Mouse (Mus musculus) ES-E14 (cell line): Measurements from ENCODE around the gene Ap3b1.

ENCODE experiments used
- HCFC1 ChIP-seq: IDR thresholded peaks from 2 replicates; pipeline ENCODE4 v1.6.1; 2012; ENCODE audit warnings: low read length, inconsistent platforms, borderline replicate concordance; ENCODE audit not compliant: insufficient read depth
- ZC3H11A ChIP-seq: IDR thresholded peaks from 2 replicates; pipeline ENCODE4 v1.6.1; 2012; ENCODE audit warnings: low read depth, mild to moderate bottlenecking, inconsistent platforms, low read length, borderline replicate concordance
- ZNF384 ChIP-seq: IDR thresholded peaks from 2 replicates; pipeline ENCODE4 v1.6.1; 2012; ENCODE audit warnings: low read depth, low read length, inconsistent platforms

DNA sequence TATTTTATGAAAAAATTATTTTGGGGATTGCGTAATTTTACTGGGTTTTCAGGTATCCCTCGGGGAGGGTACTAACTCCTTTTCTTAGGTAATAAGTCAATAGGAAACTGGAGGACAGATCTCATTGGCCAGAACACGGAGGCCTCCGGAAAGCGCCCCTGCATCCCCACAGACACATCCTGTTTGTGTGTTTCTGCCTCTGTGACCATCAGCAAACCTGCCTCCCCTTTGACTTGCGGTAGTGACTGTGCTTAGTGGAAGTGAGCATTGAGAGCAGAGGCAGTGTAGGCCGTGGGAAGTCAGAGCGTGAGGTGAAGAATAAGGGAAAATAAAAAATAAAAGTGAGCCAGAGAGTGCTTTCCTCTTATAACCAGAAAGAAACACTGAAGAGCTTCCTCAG is 41.7 kb downstream of the Ap3b1 start:
- TF ChIP-seq HCFC1 (no peak), ZNF384 (no peak), ZC3H11A (no peak)
